Mouse (Mus musculus) T-helper 17 cell (primary cell): ENCODE results near the gene Myo10.

Experiments
- in situ Hi-C, 2 experiments: fragments of 300-600 bp; cut with MboI, MseI; formaldehyde crosslinking; loops; 1 replicate in 1 of 2; 2 replicates in 1 of 2; pipeline ENCODE4 v1.15.1; 2025; ENCODE audit warnings: high pct_unique_total_duplicates in 2 of 2

Gene Myo10

DNA sequence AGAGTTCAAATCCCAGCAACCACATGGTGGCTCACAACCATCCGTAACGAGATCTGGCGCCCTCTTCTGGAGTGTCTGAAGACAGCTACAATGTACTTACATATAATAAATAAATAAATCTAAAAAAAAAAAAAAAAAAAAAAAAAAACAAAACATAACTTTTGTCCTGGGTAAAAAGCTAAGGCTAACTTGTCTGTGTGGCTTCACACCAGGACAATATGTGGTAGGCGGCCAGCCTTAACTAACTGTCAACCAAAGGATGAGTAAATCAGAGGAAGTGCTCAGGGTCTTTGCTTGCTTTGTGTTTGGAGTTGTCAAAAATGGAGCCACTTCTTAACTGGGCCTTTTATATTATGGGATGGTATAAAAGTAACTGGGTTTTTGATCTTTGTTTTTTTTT, 95.8 kb downstream of the Myo10 start:
- in situ Hi-C loops, result loop anchor here (5.0 to 25.0 kb wide), 2 partner anchors 276 to 1131 kb away; no protein-coding TSS in a partner anchor

DNA sequence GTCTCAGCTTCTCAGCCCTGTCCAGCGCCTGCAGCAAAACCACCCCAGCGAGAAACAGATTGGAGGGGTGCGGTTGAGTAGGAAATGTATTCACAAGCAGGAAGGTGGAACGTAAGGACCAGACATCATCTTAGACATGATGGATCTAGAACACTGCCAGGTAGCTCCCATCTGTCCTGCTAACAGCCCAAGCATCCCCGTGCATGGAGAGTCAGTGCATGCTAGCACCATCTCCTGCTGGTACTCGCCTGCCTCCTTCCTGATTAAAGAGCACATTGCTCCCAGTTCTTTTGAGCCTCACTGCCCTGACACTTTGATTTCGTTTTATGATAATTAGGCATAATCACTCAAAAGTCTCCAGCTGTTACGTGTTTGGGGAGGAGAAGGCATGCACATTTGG, 96.9 kb downstream of the Myo10 start:
- in situ Hi-C loops, result loop anchor here (5.0 to 25.0 kb wide), 2 partner anchors 277 to 1132 kb away; no protein-coding TSS in a partner anchor

DNA sequence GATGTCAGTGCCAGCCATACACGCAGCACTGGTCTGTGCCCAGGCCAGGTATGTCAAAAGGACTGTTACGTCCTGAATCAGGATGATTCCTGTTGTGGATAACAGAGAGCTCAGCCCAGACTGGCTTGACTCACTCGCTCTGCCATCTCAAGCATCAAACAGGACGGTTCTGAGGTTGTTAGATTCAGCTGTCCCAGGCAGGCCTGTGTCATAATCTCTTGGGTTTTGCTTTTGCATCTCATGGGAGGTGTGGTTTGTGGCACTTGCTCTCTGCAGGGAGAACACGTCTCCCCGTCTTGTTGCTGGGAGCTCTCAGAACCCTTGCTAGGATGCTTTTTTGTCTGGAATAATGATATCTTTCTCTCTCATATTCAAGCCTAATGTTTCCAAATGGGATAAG, 97.9 kb downstream of the Myo10 start:
- in situ Hi-C loops, result loop anchor here (25.0 kb wide), 1 partner anchor 1133 kb away; no protein-coding TSS in a partner anchor

DNA sequence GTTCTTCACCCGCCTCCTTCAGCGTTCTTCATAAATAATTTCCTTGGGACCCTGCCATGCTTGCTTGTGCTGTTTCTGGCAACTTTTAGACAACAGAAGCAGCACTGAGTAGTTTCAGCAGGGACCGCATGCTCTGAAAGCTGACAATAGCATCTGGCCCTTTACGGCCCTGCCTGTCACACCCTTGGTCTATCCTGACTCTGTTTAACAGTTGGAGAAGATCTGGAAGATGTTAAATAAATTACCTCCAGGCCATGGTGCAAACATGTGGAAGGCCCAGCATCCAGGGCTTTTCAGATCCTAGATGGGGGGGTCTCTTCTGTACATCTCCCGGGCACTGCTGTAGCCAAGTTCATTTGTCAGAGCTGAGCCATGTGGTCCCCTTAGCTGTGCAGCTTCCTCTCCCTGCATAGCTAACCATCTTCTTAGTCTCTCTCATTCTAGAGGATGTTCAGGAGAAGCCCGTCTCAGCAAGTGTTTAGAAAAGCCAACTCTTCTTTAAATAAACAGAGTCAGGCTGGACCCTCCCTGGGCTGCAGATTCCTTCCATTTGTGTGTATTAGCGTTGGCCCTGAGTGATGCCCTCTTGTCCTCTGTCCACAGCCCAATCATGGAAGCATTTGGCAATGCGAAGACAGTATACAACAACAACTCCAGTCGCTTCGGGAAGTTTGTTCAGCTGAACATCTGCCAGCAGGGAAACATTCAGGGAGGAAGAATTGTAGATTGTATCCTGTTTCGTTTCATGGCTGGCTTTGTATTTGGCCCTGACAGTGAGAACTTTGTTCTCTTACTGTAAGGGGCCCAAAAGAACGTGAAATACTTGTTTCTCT, 101.2 kb downstream of the Myo10 start:
- in situ Hi-C loops, result loop anchor here (25.0 kb wide), 1 partner anchor 1136 kb away; no protein-coding TSS in a partner anchor

DNA sequence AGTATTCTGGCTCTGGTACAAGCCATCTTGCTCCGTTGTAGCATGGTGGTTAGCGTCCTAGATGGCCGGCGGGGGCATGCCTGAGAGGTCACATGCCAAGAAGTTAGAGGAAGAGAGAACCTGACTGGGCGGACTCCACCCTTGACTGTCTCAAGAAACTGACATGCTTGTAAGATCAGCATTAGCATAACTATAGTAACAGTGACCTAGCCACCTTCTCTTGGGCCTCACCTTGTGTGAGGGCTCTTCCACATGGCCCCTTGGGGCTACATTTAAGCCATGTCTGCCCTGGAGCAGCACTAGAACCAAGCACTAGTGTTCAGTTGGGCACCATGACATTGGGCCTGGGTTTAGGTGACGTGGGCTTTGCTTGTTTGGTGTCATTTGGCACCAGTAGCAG, 102.2 kb downstream of the Myo10 start:
- in situ Hi-C loops, result loop anchor here (25.0 kb wide), 1 partner anchor 1137 kb away; no protein-coding TSS in a partner anchor

DNA sequence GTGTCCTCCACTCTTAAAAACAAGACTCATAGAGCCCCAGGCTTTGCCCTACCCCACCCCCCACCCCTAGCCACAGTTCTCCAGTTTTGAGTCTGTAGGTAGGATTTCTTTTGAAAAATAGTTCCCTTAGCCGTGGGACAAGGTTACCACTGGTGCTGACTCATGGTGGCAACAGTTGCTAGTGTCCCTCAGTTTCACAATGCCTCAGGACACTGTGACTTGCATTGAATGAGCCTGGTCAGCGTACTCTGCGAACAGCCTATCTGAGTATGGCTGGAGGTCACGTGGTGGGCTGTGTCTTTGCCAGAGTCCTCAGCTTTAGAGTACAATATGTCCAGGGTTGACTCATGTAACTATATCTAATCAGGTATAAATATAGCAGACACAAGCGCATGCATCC, 104.5 kb downstream of the Myo10 start:
- in situ Hi-C loops, result no loop called here

DNA sequence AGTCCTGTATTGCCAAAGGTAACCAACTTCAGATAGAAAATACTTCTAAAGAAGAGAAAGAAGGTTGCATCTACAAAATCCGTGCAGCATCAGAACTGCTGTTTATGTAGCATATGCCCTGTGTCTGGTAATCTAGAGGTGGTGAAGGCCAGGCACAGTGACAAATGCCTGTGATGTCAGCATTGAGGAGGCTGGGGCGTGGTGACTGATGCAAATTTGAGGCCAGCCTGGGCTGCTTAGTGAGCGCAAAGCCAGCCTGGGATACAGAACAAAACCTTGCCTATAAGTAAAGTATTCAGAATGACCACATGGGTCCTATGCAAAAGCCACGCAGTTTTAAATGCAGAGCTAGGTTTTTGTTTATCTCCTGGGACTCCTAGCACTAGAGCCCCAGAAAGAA, 106.2 kb downstream of the Myo10 start:
- in situ Hi-C loops, result no loop called here

DNA sequence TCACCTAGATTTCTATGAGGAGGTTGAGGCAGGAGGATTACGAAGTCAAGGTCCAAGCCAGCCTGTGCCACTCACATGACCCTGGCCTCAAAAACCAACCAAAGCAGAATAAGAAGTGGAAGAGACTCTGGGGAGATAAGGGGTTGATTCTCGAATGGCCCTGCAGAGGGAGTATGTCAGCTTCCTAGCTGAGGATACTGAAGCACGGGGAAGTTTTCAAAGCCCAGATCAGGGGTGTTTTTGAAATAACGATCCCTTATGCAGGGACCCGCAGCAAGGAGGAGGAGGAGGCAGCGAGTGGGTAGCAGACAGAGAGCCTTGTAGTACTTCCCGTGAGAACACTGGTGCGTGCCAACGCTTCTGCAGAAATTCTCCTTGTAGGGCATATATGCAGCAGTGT, 108.7 kb downstream of the Myo10 start:
- in situ Hi-C loops, result no loop called here

DNA sequence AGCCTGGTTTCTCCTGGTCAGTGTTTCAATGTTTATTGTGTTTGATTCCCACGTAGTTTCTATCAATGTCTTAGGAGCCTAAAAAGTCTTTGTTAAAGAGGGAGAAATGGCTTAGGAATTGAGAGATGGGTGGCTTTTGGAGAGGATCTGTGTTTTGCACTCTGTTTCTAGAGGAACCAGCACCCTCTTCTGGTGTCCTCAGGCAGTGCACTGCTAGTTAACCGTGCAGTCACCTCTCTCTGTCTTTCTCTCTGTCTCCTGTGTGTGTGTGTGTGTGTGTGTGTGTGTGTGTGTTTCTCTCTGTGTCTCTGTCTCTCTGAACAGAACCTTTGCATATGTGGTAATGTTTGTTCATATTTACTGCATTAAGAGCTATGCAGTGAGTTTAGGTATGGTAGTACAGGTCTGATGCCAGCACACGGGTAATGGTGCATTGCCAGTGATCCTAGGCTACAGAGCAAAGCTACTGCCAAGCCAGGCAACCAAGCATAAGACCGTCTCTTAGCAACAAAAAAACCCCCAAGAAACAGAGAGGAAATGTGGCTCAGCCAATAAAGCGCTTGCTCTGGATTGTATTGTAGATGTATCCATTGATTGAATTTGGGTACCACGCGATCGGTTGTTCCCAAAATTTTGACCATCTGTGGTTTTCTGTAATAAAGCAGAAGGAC, 110.6 kb downstream of the Myo10 start:
- in situ Hi-C loops, result no loop called here

DNA sequence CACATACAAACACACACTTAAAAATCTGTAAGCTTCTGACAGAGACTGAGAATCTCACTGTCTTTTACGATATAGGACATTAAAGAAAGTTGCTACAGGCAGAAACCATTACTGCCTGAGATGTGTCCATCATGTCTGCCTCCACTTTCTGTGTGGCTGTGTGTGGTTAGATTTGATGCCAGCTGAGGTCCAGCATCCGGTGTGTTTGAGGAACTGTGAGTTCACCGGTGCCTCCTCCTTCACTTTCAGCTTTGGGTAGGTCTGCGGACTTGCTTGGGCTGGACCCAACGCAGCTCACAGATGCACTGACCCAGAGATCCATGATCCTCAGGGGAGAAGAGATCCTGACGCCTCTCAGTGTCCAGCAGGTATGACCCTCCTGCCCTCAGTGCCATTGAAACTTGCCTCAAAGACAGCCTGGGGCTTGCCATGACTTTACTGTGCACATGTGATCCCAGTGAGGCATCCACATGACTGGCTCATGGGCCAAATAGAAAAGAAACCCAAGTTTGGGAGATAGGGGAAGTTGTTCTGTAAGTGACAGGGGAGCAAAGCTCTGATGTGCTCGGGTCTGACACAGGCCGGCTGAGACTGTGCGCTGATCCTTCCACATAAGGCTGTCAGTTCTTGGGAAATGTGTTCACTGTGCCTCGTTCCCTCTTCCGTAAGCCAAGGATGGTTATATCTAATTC, 111.6 kb downstream of the Myo10 start:
- in situ Hi-C loops, result no loop called here

DNA sequence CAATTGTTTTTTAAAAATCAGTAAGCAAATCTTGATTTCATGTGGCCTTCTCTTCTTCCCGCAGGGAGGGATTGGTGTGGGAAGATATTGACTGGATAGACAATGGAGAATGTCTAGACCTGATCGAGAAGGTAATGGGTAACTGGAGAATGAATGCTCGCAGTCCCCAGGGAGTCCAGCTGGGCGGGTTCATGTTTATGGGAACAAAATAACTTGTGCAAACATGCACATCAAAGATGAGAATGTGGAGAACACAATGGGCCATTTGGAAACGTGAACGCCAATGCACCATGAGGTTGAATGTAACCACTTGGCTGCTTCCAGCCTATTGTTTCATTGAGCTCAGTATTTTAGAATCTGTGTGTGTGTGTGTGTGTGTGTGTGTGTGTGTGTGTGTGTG, 114.2 kb downstream of the Myo10 start:
- in situ Hi-C loops, result no loop called here

DNA sequence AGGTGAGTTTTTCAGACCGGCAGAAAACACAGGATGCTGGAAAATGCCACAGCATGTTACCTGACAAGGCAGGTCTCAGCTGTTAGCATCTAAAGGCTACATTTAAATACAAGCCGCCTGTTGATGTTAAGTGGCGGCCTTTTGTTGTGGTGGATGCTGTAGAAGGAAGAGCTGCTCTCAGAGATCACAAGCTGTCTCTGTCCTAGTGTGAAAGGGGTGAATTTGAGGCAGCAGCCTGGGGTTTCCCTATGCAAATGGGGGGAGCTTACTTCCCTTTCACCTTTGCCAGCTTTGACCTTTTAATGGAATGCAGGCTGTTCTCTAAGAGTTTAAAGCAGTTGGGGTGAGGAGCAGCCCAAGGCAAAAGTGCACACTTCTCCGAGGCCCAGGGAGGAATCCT, 117.9 kb downstream of the Myo10 start:
- in situ Hi-C loops, result no loop called here

DNA sequence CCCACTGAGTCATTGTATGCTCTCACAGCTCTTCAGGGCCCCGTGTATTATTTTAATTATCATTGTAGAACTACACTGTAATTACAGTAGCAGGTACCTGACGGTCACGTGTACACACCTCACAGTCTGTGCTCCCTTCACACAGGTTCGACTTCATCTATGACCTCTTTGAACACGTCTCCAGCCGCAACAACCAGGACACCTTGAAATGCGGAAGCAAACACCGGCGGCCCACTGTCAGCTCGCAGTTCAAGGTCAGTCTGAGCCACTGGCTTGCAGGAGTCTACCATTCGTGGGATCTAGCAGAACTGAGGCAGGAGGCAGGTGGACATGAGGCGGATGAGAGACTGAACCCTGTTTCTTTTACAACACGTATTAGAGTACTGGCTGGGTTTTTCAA, 119.9 kb downstream of the Myo10 start:
- in situ Hi-C loops, result no loop called here

DNA sequence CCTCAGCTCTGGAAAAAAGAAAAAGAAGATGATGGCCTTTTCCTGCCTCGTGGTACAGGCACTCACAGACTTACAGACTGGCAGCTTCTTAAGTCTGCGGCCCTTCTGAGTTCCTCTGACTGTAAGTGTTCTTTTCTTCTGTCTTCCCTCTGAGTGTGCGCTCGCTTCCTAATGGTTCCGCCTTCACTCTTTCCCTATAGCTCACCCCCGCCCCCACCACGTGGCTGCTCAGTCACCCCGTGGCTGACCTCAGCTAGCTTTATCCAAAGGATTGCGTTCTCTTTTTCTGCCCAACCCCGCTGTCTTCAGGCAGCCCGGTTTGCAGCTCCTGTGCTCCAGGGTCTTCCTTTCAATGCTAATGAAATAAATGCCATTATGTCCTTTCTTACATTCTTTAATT, 129.2 kb downstream of the Myo10 start:
- in situ Hi-C loops, result no loop called here

DNA sequence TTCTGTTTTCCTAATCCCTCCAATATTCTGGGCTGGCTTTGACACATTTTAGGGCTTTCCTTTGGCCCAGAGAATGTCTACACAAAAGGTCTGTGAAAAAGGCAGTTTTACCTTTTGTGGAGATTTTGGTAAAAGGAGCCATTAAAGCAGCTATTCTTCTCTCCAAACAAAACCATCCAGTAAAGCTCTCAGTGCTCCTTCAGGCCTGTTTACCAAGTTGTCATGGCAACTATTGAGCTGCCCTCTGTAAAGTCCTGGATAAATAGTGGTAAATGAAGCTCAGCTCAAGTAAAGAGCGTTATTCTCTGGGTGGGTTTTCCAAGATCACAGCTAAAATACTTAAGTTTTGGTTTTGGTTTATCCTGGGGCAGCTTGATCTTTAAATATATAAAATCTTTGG, 130.3 kb downstream of the Myo10 start:
- in situ Hi-C loops, result no loop called here

DNA sequence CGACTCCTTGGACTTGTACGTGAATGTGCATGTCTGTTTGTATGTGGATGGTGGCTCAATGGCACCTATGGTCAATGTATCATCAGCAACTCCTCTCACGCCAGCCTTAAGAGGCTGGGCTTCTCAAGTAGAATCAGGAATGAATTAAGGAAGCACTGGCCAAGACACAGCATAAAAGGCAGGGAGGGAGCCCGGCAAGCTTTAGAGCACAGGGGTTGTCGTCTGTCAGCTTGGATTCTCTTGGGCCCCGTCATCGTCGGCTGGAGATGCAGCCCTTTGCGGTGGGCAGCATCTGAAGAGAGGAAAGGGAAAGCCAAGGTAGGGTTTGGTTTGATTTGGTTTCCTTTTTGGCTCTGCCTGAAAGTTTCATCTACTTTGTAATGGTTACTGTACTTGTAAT, 130.7 kb downstream of the Myo10 start:
- in situ Hi-C loops, result no loop called here

DNA sequence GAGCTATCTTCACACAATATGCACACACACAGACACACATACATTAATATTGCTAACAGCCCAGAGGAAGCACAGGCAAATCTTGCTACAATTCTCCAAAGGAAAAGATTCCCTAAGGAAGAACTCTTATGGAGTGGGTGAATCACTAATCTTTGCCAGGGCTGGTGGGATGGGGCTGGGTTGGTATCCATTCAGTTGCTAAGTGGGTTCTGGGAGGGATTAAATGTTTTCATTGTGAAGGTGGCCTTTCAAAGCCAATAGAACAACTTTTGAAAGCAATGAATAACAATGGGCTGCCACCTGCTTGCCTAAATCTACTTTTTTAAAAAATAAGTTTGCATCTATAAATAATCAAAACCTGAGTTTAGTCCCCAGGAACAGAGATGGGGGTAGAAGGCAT, 131.6 kb downstream of the Myo10 start:
- in situ Hi-C loops, result no loop called here

DNA sequence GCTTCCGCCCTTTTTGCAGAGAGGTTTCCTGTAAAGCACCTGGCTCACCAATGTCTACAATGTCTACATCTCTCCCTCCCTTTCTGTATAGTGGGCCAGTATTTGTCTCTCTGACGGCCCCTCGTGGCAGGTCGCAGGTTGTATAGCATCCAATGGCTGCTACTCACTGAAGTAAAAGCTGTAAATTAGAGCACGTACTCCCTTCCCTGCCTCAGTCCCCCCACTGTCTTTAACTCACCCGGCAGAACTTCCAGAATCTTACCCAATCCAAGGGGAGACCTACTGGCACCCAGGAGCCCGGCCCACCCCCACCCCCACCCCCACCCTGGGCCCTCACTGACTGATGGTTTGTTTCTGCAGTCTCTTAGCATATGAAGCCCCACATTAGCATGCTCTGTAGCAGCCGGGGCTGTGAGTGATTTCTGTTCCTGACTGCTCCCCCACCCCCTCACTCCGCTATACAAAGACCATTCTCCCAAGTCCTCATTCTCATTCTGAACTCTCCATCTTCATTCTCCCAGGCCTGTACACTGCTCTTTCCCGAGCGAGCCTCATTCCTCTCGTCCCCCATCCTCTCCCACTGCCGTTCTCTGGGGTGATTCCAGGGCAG, 132.1 kb downstream of the Myo10 start:
- in situ Hi-C loops, result no loop called here

DNA sequence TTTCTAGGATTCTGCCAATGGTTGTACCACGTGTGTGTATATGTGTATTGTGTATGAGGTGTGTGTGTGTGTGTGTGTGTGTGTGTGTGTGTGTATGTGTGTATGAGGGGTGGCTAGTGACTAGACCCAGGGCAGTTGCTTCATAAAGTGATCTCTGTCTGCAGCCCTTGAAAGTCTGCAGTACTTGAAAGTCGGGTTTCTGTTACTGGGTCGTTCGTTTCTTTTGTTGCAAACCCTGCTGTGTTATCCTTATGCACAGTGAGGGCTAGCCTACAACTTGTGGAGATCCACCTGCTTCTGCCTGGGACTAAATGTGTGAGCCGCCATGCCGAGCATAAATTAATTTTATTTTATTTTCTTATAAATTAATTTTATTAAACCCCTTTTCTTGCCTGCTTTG, 133.2 kb downstream of the Myo10 start:
- in situ Hi-C loops, result no loop called here

DNA sequence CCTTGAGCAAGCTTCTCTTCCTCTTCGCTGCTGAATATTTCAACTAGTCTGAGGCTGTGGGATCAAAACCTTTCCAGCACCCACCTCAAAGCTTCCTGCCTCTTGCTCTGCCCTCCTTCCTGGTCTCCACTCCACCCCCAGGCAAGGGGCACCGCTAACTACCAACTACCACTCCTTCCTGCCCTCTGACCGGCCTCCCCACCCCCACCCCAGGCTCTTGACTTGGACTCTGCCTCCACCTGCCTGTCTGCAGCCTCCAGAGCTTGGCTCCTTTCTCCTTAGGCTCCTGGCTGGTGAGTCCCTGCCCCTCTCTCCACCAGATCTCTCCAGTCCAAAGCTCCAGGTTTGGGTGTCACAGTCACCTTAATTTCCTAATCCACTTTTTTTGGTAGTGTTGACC, 133.7 kb downstream of the Myo10 start:
- in situ Hi-C loops, result no loop called here

DNA sequence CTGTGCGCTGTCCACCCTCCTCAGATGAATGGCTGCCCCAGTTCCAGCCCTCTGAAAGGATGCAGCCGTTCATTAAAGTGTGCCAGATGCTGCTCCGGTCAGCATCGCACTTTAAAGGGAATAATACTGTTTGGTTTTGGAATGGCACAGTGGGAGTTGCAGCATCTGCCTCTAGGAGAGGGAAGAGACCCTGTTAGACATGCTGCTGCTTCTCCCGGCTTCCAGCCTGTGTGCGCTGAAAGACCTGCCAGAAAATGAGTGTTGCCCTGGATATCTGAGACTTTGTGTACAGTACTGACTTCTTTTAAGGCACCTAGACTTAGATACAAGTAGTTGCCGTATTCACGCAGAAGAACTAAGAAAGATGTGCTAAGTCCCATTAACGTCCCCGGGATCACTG, 135.7 kb downstream of the Myo10 start:
- in situ Hi-C loops, result no loop called here

DNA sequence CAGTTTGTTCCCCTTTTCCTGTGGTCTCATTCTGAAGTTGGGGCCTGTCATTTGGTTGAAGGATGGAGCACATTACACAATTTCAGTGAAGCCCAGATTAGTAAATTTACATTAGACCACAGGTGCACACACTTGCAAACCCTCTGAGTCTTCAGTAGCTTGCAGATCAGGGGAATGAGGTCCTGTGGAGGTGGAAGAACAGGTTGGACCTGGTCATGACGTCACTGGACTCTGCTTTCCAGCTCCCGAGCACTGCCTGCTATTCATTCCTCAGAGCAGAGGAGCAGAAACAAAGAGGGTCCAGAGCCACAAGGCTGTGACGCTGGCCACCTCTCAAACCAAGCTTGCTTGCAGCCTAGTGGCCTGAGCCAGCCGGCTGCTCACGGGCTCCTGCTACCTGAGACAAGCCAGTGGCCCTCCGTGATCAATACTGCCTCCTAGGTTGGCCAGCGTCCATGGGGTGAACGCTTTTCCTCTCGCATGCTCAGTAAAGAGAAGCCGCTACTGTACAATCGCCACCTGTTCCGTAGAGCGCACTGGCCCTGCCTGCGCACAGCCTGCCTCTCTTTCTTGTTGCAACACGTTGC, 136.3 kb downstream of the Myo10 start:
- in situ Hi-C loops, result no loop called here
